Mouse (Mus musculus) layer of hippocampus, adult 8-10 months (tissue): ENCODE data around the gene Apmap. TPM values are rescaled to one million over a fixed set of nuclear protein-coding genes. Genes with fewer than 3 reads are reported as not detected.

ENCODE experiments used
- total RNA-seq, 4 experiments: library from RNA; stranded (reverse); gene quantifications; 2 replicates each; pipeline ENCODE4 v1.2.4; 2022

Gene Apmap
- total RNA-seq, 4 experiments from 2014 or later, result 56.6 to 61.9 (median 58.1) TPM

Other genes with a start within 250 kb of the Apmap start
- 10 to 100 TPM; 10.5 to 11.8 (median 11.0) TPM for gene 3300002I08Rik, start 245.8 kb downstream of the Apmap start, total RNA-seq
- 10 to 100 TPM in 1 of 4 experiments, 1 to 10 TPM in 3; 8.3 to 10.0 (median 8.9) TPM for gene Zfp442, start 157.1 kb downstream of the Apmap start, total RNA-seq
- under 1 TPM in 3 of 4 experiments, not detected in 1; 0.12 to 0.55 (median 0.36) TPM for gene Zfp345, start 123.5 kb downstream of the Apmap start, total RNA-seq
- gene Cst7, start 38.2 kb downstream of the Apmap start, total RNA-seq, result 100 to 1,000 TPM in 2 of 4 experiments, not detected in 2; 138 to 173 TPM
- 10 to 100 TPM; 26.4 to 33.7 (median 28.2) TPM for gene Acss1, start 59.9 kb upstream of the Apmap start, total RNA-seq
- not detected for gene Vsx1, start 80.8 kb upstream of the Apmap start, total RNA-seq
- gene Entpd6, start 140.5 kb upstream of the Apmap start, total RNA-seq, result 10 to 100 TPM; 57.3 to 70.1 (median 67.0) TPM
- gene Pygb, start 178.2 kb upstream of the Apmap start, total RNA-seq, result 100 to 1,000 TPM; 197 to 249 (median 221) TPM